Mouse (Mus musculus): ENCODE data around the gene Ccn5. TPM values are rescaled to one million over a fixed set of nuclear protein-coding genes. Genes with fewer than 3 reads are reported as not detected.

Gene Ccn5
- polyA plus RNA-seq, 1 experiment from 2014 or later = 0.21 TPM

GRCm38 (mm10) chr2:163880891-163881290 is 60.2 kb downstream of the Ccn5 start:
- Histone ChIP-seq H3K4me2 (replicated peaks; ENCODE audit: low read depth) (no peak overlapping the region), H3K27me3 (ENCODE audit: control insufficient read depth, insufficient read depth, low read length) (no peaks in the 10 kb centered on the region), H3K9me3 (ENCODE audit: control insufficient read depth, low read length) (no peaks in the 10 kb centered on the region), H3K27ac (replicated peaks) (no peak overlapping the region), H3K4me1 (replicated peaks; ENCODE audit: control insufficient read depth, insufficient read depth) (no peaks in the 10 kb centered on the region), H3K4me3 (ENCODE audit: low read depth, low read length) (no peak overlapping the region), H3K36me3 (ENCODE audit: control insufficient read depth, insufficient read depth, low read length) (no peaks in the 10 kb centered on the region), H3K9ac (ENCODE audit: low read length) (no peak overlapping the region)
- DNase-seq (ENCODE audit: low spot score) (no peak), ATAC-seq (ENCODE audit: low FRiP score, low TSS enrichment) (no peak)
- WGBS = 65% methylated on average over 6 of the region's 6 CpGs
- TF ChIP-seq EP300 (optimal IDR thresholded peaks at IDR 0.05) = no peak
- TF ChIP-seq CTCF (IDR thresholded peaks at IDR 0.05; ENCODE audit: low read depth) = no peak

Other genes starting within 250 kb of the Ccn5 start
- gene Ttpal, start 218.5 kb upstream of the Ccn5 start, polyA plus RNA-seq (2015; fragmentation: Nextera tagmentation; extraction: Ambion mirVana) = 19.9 and 20.8 TPM in 2 replicates
- gene Serinc3, start 175.7 kb upstream of the Ccn5 start, polyA plus RNA-seq (2015; fragmentation: Nextera tagmentation; extraction: Ambion mirVana) = 35.8 and 36.4 TPM in 2 replicates
- 60.9 and 66.3 TPM in 2 replicates for gene Pkig, start 162.5 kb upstream of the Ccn5 start, polyA plus RNA-seq (2015; fragmentation: Nextera tagmentation; extraction: Ambion mirVana)
- gene Ada, start 70.6 kb upstream of the Ccn5 start, polyA plus RNA-seq (2015; fragmentation: Nextera tagmentation; extraction: Ambion mirVana) = 9.7 and 13.6 TPM in 2 replicates
- not detected in 2 replicates for gene Kcnk15, start 32.8 kb downstream of the Ccn5 start, polyA plus RNA-seq (2015; fragmentation: Nextera tagmentation; extraction: Ambion mirVana)
- gene Rims4, start 97.8 kb downstream of the Ccn5 start, polyA plus RNA-seq (2015; fragmentation: Nextera tagmentation; extraction: Ambion mirVana) = 0.22 and 0.41 TPM in 2 replicates
- 186 and 189 TPM in 2 replicates for gene Ywhab, start 174.1 kb downstream of the Ccn5 start, polyA plus RNA-seq (2015; fragmentation: Nextera tagmentation; extraction: Ambion mirVana)
- gene Pabpc1l, start 204.6 kb downstream of the Ccn5 start, polyA plus RNA-seq (2015; fragmentation: Nextera tagmentation; extraction: Ambion mirVana) = 0.67 and 0.85 TPM in 2 replicates
- gene Stk4, start 249.5 kb downstream of the Ccn5 start, polyA plus RNA-seq (2015; fragmentation: Nextera tagmentation; extraction: Ambion mirVana) = 11.9 and 13.6 TPM in 2 replicates

Measured in stomach, postnatal 0 days (tissue).